Mouse (Mus musculus): ENCODE measurements around the gene Slc27a1. TPM values are rescaled to one million over a fixed set of nuclear protein-coding genes. Genes with fewer than 3 reads are reported as not detected.

Slc27a1 gene
- polyA plus RNA-seq, 1 experiment from 2014 or later: 81.9 TPM

GRCm38 (mm10) chr8:71592374-71593170, 23.9 kb downstream of the Slc27a1 start:
- WGBS: 5% methylated on average over 60 of the region's 60 CpGs

GRCm38 (mm10) chr8:71593556-71594323, 25.1 kb downstream of the Slc27a1 start:
- H3K36me3 ChIP-seq: peaks cover 13% of the 10 kb centered on the region; the same call in 1 of the 2 replicates
- H3K9me3 ChIP-seq: no peaks in the 10 kb centered on the region
- H3K4me1 ChIP-seq (replicated peaks): peaks cover 45% of the 10 kb centered on the region
- H3K9ac ChIP-seq: peak overlapping the region; percentile 96
- H3K4me2 ChIP-seq: peak overlapping the region; percentile 85
- 93% methylated on average over 8 of the region's 8 CpGs for WGBS
- H3K27me3 ChIP-seq: no peaks in the 10 kb centered on the region
- ATAC-seq (ENCODE audit: low FRiP score): no peak
- H3K27ac ChIP-seq: peak overlapping the region; percentile 99; the same call in 1 of the 2 replicates
- no peak overlapping the region; the same call in 1 of the 2 replicates for H3K4me3 ChIP-seq

More at GRCm38 (mm10) chr8:71592374-71593170, 23.9 kb downstream of the Slc27a1 start:
- Histone ChIP-seq H3K4me2 (peak overlapping the region; percentile 85), H3K4me3 (peak overlapping the region; percentile 66), H3K9ac (peak overlapping the region; percentile 96), H3K9me3 (no peaks in the 10 kb centered on the region), H3K36me3 (peaks cover 16% of the 10 kb centered on the region; the same call in 1 of the 2 replicates), H3K27ac (peak overlapping the region; percentile 99), H3K4me1 (replicated peaks) (peaks cover 45% of the 10 kb centered on the region), H3K27me3 (no peaks in the 10 kb centered on the region)
- peak; percentile 76 for ATAC-seq (ENCODE audit: low FRiP score)

- no peak overlapping the region for H3K27ac ChIP-seq
- 97% methylated on average over 4 of the region's 4 CpGs for WGBS
- H3K27me3 ChIP-seq: no peaks in the 10 kb centered on the region
- ATAC-seq (ENCODE audit: low FRiP score): no peak
- peaks cover 45% of the 10 kb centered on the region for H3K4me1 ChIP-seq (replicated peaks)
- H3K36me3 ChIP-seq: peaks cover 18% of the 10 kb centered on the region
- H3K9ac ChIP-seq: peak overlapping the region; percentile 43; the same call in 1 of the 2 replicates
- H3K4me3 ChIP-seq: no peak overlapping the region
- no peak overlapping the region for H3K4me2 ChIP-seq
- H3K9me3 ChIP-seq: no peaks in the 10 kb centered on the region
Measured at GRCm38 (mm10) chr8:71594324-71594722, 25.6 kb downstream of the Slc27a1 start.

- ATAC-seq (ENCODE audit: low FRiP score): peak; percentile 2; the same call in 1 of the 2 replicates
- H3K27me3 ChIP-seq: peaks cover 11% of the 10 kb centered on the region
- H3K4me3 ChIP-seq: no peak overlapping the region
- H3K9me3 ChIP-seq: no peaks in the 10 kb centered on the region
- H3K36me3 ChIP-seq: peaks cover 25% of the 10 kb centered on the region
- no peak overlapping the region for H3K27ac ChIP-seq
- 8% methylated on average over 27 of the region's 27 CpGs for WGBS
- H3K4me2 ChIP-seq: peak overlapping the region; percentile 23; the same call in 1 of the 2 replicates
- H3K9ac ChIP-seq: peak overlapping the region; percentile 21; the same call in 1 of the 2 replicates
- peaks cover 38% of the 10 kb centered on the region for H3K4me1 ChIP-seq (replicated peaks)
Measured at GRCm38 (mm10) chr8:71595862-71596261, 27.2 kb downstream of the Slc27a1 start.

- Histone ChIP-seq H3K4me1 (replicated peaks) (peaks cover 33% of the 10 kb centered on the region), H3K27ac (no peak overlapping the region), H3K27me3 (peaks cover 16% of the 10 kb centered on the region), H3K4me2 (0 out of 2 replicates have a peak overlapping the region, but pooled peaks have one; percentile 23), H3K9ac (peak overlapping the region; percentile 21; the same call in 1 of the 2 replicates), H3K9me3 (no peaks in the 10 kb centered on the region), H3K4me3 (no peak overlapping the region), H3K36me3 (peaks cover 25% of the 10 kb centered on the region)
- ATAC-seq (ENCODE audit: low FRiP score): no peak
- WGBS: 61% methylated on average over 6 of the region's 6 CpGs
Measured at GRCm38 (mm10) chr8:71596384-71596783, 27.7 kb downstream of the Slc27a1 start.

GRCm38 (mm10) chr8:71596798-71597197, 28.1 kb downstream of the Slc27a1 start:
- no peak for ATAC-seq (ENCODE audit: low FRiP score)
- Histone ChIP-seq H3K9ac (no peak overlapping the region), H3K36me3 (peaks cover 25% of the 10 kb centered on the region), H3K27ac (no peak overlapping the region), H3K4me3 (no peak overlapping the region), H3K9me3 (no peaks in the 10 kb centered on the region), H3K4me1 (replicated peaks) (peaks cover 33% of the 10 kb centered on the region), H3K4me2 (no peak overlapping the region), H3K27me3 (peaks cover 20% of the 10 kb centered on the region)
- WGBS: 88% methylated on average over 4 of the region's 4 CpGs

GRCm38 (mm10) chr8:71597451-71597850, 28.8 kb downstream of the Slc27a1 start, which contains the start of gene Fam129c:
TSS of gene Fam129c (plus strand) at chr8:71597648.
- Histone ChIP-seq H3K36me3 (peaks cover 25% of the 10 kb centered on the region), H3K4me3 (no peak within 1 kb of the TSS), H3K27ac (no peak within 1 kb of the TSS), H3K9me3 (no peaks in the 10 kb centered on the region), H3K27me3 (peaks cover 27% of the 10 kb centered on the region), H3K4me2 (no peak within 1 kb of the TSS), H3K4me1 (replicated peaks) (peaks cover 39% of the 10 kb centered on the region), H3K9ac (peak within 1 kb of the TSS; percentile 21; the same call in 1 of the 2 replicates)
- 58% methylated on average over 3 of the region's 3 CpGs for WGBS
- no peak for ATAC-seq (ENCODE audit: low FRiP score)

- ATAC-seq (ENCODE audit: low FRiP score): no peak
- no peak overlapping the region for H3K27ac ChIP-seq
- peaks cover 25% of the 10 kb centered on the region for H3K36me3 ChIP-seq
- peaks cover 40% of the 10 kb centered on the region for H3K4me1 ChIP-seq (replicated peaks)
- H3K9ac ChIP-seq: no peak overlapping the region
- no peak overlapping the region for H3K4me2 ChIP-seq
- H3K27me3 ChIP-seq: peaks cover 36% of the 10 kb centered on the region
- H3K4me3 ChIP-seq: no peak overlapping the region
- no peaks in the 10 kb centered on the region for H3K9me3 ChIP-seq
Measured at GRCm38 (mm10) chr8:71598375-71598774, 29.7 kb downstream of the Slc27a1 start.

- Histone ChIP-seq H3K4me3 (no peak overlapping the region), H3K4me2 (no peak overlapping the region), H3K9me3 (no peaks in the 10 kb centered on the region), H3K27me3 (peaks cover 41% of the 10 kb centered on the region), H3K36me3 (peaks cover 24% of the 10 kb centered on the region), H3K27ac (no peak overlapping the region), H3K4me1 (replicated peaks) (peaks cover 37% of the 10 kb centered on the region), H3K9ac (no peak overlapping the region)
- no peak for ATAC-seq (ENCODE audit: low FRiP score)
- WGBS: 96% methylated on average over 5 of the region's 5 CpGs
Measured at GRCm38 (mm10) chr8:71598841-71599240, 30.2 kb downstream of the Slc27a1 start.

- WGBS: 2% methylated on average over 65 of the region's 65 CpGs
- peak; percentile 7 for ATAC-seq (ENCODE audit: low FRiP score)
- Histone ChIP-seq H3K27ac (peak overlapping the region; percentile 31; the same call in 1 of the 2 replicates), H3K4me2 (peak overlapping the region; percentile 55), H3K4me3 (peak overlapping the region; percentile 34), H3K9ac (peak overlapping the region; percentile 64), H3K36me3 (peaks cover 12% of the 10 kb centered on the region), H3K27me3 (peaks cover 56% of the 10 kb centered on the region), H3K9me3 (no peaks in the 10 kb centered on the region), H3K4me1 (replicated peaks) (peaks cover 21% of the 10 kb centered on the region)
Measured at GRCm38 (mm10) chr8:71601939-71602665, 33.4 kb downstream of the Slc27a1 start.

- Histone ChIP-seq H3K4me2 (peak overlapping the region; percentile 55), H3K27ac (peak overlapping the region; percentile 31; the same call in 1 of the 2 replicates), H3K27me3 (peaks cover 56% of the 10 kb centered on the region), H3K9ac (peak overlapping the region; percentile 64), H3K9me3 (no peaks in the 10 kb centered on the region), H3K4me3 (peak overlapping the region; percentile 34), H3K4me1 (replicated peaks) (peaks cover 18% of the 10 kb centered on the region), H3K36me3 (peaks cover 12% of the 10 kb centered on the region)
- under 1% methylated on average over 32 of the region's 32 CpGs for WGBS
- peak; percentile 69 for ATAC-seq (ENCODE audit: low FRiP score)
Measured at GRCm38 (mm10) chr8:71602666-71603334, 34.1 kb downstream of the Slc27a1 start.

Measured in hindbrain, embryonic 13.5 days (tissue).